Comparison of ENCODE assay signal across 15 mouse cellular contexts in genomic region chr7:83238091-83238490, GRCm38 (mm10).
DNase-seq lines count a peak whose midpoint lies in the region; ATAC-seq and TF ChIP-seq lines count a peak whose summit lies in the region.
"Had no signal": no experiment of that assay in that cellular context is flagged by ENCODE, and none has a peak within 500 bp of the region (broad histone marks: within the 10 kb centered on the region; RNA-seq: fewer than 3 reads in every experiment).

No protein-coding gene starts in this region.

- H3K4me1 ChIP-seq in midbrain, postnatal 0 days (ENCODE audit: insufficient read depth, low read length), result no peaks in the 10 kb centered on the region
- H3K4me1 ChIP-seq in midbrain, embryonic 11.5 days (ENCODE audit: control insufficient read depth, insufficient read depth, low read length), result no peaks in the 10 kb centered on the region
- H3K4me1 ChIP-seq in heart, adult 2 months (ENCODE audit: control insufficient read depth, insufficient read depth, low read length), result peaks cover 2% of the 10 kb centered on the region
- H3K4me1 ChIP-seq: heart, embryonic 10.5 days; liver, embryonic 15.5 days had no signal

- no peak for TF ChIP-seq POLR2A in heart, adult 2 months (IDR thresholded peaks at IDR 0.05; ENCODE audit: insufficient read depth, low read depth, low read length)

- no peak for TF ChIP-seq CTCF in midbrain, postnatal 0 days (IDR thresholded peaks at IDR 0.05)
- no peak for TF ChIP-seq CTCF in heart, adult 2 months (IDR thresholded peaks at IDR 0.05)

- no peak overlapping the region for H3K9ac ChIP-seq in midbrain, postnatal 0 days (replicated peaks; ENCODE audit: low read length, poor library complexity, severe bottlenecking)
- H3K9ac ChIP-seq in midbrain, embryonic 11.5 days (ENCODE audit: low read length), result no peak overlapping the region
- no peak overlapping the region for H3K9ac ChIP-seq in heart, adult 2 months (ENCODE audit: low read depth, low read length)
- H3K9ac ChIP-seq: liver, embryonic 15.5 days had no signal

- H3K4me3 ChIP-seq in midbrain, postnatal 0 days (ENCODE audit: low read depth, low read length), result no peak overlapping the region
- no peak overlapping the region for H3K4me3 ChIP-seq in midbrain, embryonic 11.5 days (ENCODE audit: low read depth, low read length)
- H3K4me3 ChIP-seq in heart, adult 2 months, result no peak overlapping the region
- H3K4me3 ChIP-seq: heart, embryonic 10.5 days; liver, embryonic 15.5 days had no signal

- no peak for ATAC-seq in midbrain, postnatal 0 days (ENCODE audit: low FRiP score)
- ATAC-seq in midbrain, embryonic 11.5 days (ENCODE audit: low FRiP score), result no peak

- no peaks in the 10 kb centered on the region for H3K9me3 ChIP-seq in midbrain, postnatal 0 days (ENCODE audit: low read length)
- no peaks in the 10 kb centered on the region for H3K9me3 ChIP-seq in midbrain, embryonic 11.5 days (ENCODE audit: control insufficient read depth, low read length)
- H3K9me3 ChIP-seq: heart, embryonic 10.5 days; liver, embryonic 15.5 days had no signal

- H3K27ac ChIP-seq in midbrain, postnatal 0 days (ENCODE audit: low read depth, low read length), result no peak overlapping the region
- no peak overlapping the region for H3K27ac ChIP-seq in midbrain, embryonic 11.5 days (ENCODE audit: low read depth, low read length)
- H3K27ac ChIP-seq in heart, adult 2 months, result no peak overlapping the region
- H3K27ac ChIP-seq: heart, embryonic 10.5 days; liver, embryonic 15.5 days; macrophage; stomach, postnatal 0 days had no signal

- H3K36me3 ChIP-seq in midbrain, postnatal 0 days (ENCODE audit: insufficient read depth, low read length), result no peaks in the 10 kb centered on the region
- no peaks in the 10 kb centered on the region for H3K36me3 ChIP-seq in midbrain, embryonic 11.5 days (ENCODE audit: control insufficient read depth, insufficient read depth, low read length)
- no peaks in the 10 kb centered on the region; the same call in 1 of the 2 replicates for H3K36me3 ChIP-seq in heart, adult 2 months (ENCODE audit: control insufficient read depth, insufficient read depth, low read length)
- H3K36me3 ChIP-seq: heart, embryonic 10.5 days; liver, embryonic 15.5 days had no signal

- no peak overlapping the region for H3K4me2 ChIP-seq in midbrain, postnatal 0 days (ENCODE audit: low read depth, low read length, poor library complexity, severe bottlenecking)
- no peak overlapping the region for H3K4me2 ChIP-seq in midbrain, embryonic 11.5 days
- H3K4me2 ChIP-seq: liver, embryonic 15.5 days had no signal

- intact Hi-C loops in heart, adult 2 months (cut with DNase I), result no loop called here

- H3K79me2 ChIP-seq in heart, adult 2 months (replicated peaks; ENCODE audit: control insufficient read depth, insufficient read depth, low read length), result no peaks in the 10 kb centered on the region

- TF ChIP-seq EP300 in heart, adult 2 months (IDR thresholded peaks at IDR 0.05; ENCODE audit: insufficient read depth, low read depth, low read length), result no peak

- H3K27me3 ChIP-seq in midbrain, postnatal 0 days (ENCODE audit: insufficient read depth, low read length), result no peaks in the 10 kb centered on the region
- H3K27me3 ChIP-seq in midbrain, embryonic 11.5 days (ENCODE audit: control insufficient read depth, insufficient read depth, low read length), result no peaks in the 10 kb centered on the region
- H3K27me3 ChIP-seq in heart, adult 2 months (ENCODE audit: control insufficient read depth, insufficient read depth, low read length), result no peaks in the 10 kb centered on the region
- H3K27me3 ChIP-seq: CH12.LX; liver, embryonic 15.5 days had no signal

- peak; percentile 62 for DNase-seq in midbrain, postnatal 0 days (ENCODE audit: low spot score)
- no peak for DNase-seq in midbrain, embryonic 11.5 days (ENCODE audit: low spot score, missing footprints)
- peak; percentile 79 to 87 for DNase-seq in cerebellum, postnatal 10 days
- peak; percentile 30 for DNase-seq in forelimb bud, embryonic 11.5 days (ENCODE audit: low read depth, low spot score)
- no peak for DNase-seq in thymus, adult 18-20 months
- no peak for DNase-seq in neural tube, embryonic 10.5 days (ENCODE audit: extremely low spot score, low spot score)
- DNase-seq in heart, adult 2 months, result no peak
- DNase-seq: adrenal gland, postnatal 36 days; heart, postnatal 4 days; kidney, adult 11 months had no signal

Comparison
In these comparisons a context has a peak if more than half of its experiments do, and no peak if none do; other contexts are left out.
1. DNase-seq: peak in midbrain, postnatal 0 days (single experiment), cerebellum, postnatal 10 days (2 of 2) and forelimb bud, embryonic 11.5 days (single experiment); none in midbrain, embryonic 11.5 days (single experiment), thymus, adult 18-20 months (0 of 2), neural tube, embryonic 10.5 days (single experiment) and heart, adult 2 months (0 of 2).